Mouse (Mus musculus) spleen, embryonic (tissue): ENCODE data around the gene Rdh1.

Experiments used
- CTCF ChIA-PET: fragments of 350-600 bp; sonication (Branson Sonifier 250); formaldehyde crosslinking; loops from one replicate; lab custom pipeline; 2022; lab: Charles Lee

Gene Rdh1

DNA sequence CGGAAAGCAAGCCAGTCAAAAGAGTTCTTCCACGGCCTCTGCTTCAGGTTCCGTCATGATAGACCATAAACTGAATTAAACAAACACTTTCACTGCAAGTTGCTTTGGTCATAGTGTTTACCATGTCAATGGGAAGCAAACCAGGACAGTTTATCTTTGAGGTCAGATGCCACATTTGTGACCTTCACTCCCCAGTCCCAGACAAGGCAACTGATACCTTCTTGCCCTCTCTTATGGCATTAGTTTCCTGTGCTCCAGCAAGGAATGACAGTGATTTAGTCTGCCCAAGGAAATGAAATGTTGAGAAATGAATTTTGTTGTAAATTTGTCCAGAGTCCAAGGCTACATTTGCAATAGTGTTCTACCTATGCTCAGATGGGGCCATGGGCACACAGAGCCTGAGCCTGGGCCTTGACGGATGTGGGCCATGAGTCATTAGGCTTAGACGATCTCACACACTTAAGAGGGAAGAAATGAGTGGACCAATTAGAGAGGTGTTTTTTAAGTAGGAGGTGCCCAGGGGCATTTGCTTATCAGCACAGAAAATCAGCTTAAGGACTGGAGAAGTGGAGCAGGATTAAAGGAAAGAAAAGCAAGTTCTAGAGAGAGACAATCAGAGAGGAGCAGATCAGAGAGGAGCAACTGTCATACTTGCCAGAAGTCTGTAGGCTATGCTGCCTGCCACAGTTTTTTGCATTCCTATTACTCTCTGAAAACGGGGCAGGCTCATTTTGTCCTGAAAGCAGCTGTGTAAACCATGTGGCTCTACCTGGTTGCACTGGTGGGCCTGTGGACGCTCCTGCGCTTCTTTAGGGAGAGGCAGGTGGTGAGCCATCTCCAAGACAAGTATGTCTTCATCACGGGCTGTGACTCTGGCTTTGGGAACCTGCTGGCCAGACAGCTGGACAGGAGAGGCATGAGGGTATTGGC is at the start of gene Rdh1, which contains the start of gene Rdh16f1:
Gene Rdh1, plus strand, starts transcription at position 541 of the 930 bp plus-strand sequence.
Gene Rdh16f1, plus strand, starts transcription at position 607 of the 930 bp plus-strand sequence.
- CTCF ChIA-PET, result no interaction called here

DNA sequence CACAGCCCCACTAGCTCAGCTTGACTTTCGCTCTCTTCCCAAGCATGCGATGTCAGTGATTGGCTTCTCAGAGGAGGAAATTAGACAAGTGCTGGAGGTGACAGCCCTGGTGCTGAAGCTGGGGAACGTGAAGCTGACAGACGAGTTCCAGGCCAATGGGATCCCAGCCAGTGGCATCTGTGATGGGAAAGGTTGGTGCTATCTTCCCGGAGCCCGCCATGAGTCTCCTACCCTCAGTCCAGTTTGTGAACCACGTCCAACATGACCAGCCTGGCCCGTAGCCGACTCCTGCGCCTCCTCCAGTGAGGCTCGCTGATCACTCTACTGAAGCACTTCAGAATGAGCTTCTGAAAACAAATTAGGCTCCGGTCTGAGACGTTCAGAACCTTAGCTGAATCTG is 49.2 kb upstream of the Rdh1 start:
- CTCF ChIA-PET, result no interaction called here

DNA sequence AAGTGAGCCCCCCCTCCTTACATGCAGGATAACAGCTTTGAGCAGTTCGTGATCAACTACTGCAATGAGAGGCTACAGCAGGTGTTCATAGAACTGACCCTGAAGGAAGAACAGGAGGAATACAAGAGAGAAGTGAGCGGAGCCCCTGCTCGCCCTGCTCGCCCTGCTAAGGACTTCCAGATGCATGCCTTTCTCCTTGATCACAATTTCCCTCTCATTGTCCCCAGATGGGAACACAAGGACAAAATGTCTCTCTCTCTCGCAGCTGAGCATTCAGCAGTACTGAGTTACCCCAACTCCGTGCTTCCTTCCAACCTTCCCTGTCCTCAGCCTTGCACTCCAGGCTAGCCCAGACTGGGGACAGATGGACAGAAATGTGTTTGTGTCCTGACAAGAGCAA is 46.8 kb upstream of the Rdh1 start:
- CTCF ChIA-PET, result no interaction called here

DNA sequence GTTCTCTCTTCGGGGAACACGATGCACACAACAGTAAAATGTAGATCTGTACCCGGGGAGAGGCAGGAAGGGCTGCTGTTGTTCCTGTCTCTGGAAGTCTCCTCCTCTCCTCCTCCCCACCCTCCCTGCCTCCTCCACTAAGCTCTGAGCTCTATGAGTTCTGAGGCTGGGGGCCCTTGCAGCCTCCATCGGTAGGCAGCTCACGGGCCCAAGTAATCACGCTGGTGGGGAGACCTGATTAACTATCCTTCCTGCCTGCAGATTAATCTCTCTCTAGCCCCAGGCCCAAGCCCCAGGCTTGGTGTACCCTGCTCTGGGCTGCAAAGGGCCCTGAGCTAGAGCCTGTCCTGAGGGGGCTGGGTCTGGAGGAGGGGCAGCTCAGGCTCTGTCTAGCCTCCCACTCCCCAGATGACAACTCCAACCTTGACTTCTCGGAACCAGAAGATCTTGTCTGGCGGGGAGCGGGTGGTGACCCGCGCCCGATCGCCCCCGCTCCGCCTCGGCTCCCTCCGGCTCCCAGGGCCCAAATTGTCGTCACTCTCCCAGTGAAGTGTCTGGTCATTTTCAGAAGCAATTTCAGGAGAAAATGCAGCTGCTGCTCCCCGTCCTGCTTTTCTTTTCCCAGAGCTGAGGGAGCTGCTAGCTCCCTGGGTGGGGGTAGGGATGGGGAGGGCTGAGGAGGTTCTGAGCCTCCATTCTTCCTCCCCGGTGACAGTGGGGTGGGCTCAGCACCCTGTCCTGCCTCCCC is 37.7 kb upstream of the Rdh1 start:
- CTCF ChIA-PET, result no interaction called here

DNA sequence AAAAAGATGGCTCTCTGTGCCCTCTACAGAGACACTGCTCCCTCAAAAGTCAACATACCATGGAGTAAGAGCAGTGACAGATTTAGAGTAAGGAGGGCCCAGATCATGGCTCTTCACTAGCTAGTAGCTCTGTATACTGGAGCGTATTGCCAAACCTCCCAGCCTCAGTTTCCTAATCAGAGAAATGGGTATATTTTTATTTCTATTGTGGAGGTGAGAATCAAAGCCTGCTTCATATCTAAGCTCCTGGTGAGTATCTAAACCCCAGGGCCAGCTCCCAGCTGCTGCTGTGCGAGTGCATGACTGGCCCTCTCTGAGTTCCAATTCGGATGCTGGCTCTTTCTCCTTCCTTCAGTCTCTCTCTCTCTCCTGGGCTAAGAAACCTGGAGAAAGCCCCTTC is 35.3 kb upstream of the Rdh1 start, which contains the start of gene Tac2:
Gene Tac2, plus strand, starts transcription at position 301 of the 400 bp plus-strand sequence.
- CTCF ChIA-PET, result interaction anchor here (0.6 kb wide), 1 partner anchor 156 kb away, joined by 4 read pairs; no protein-coding TSS in a partner anchor

DNA sequence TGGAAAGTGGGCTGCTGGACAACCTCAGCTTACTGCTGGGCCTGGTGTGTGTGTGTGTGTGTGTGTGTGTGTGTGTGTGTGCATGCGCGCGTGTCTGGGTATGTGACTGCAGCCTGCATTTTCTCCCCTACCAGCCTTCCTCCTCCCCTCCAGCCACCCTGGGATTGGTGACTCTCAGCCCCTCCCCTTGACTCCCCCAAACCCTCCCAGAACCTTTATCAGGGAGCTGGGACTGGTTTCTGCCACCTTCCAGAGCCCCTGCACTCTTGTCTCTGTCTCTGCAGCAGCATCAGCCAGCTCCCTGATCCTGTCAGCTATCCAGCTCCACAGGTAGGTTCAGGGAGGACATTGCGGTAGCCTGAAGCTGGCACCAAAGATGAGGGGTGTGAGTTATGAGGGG is 34.4 kb upstream of the Rdh1 start:
- CTCF ChIA-PET, result no interaction called here

DNA sequence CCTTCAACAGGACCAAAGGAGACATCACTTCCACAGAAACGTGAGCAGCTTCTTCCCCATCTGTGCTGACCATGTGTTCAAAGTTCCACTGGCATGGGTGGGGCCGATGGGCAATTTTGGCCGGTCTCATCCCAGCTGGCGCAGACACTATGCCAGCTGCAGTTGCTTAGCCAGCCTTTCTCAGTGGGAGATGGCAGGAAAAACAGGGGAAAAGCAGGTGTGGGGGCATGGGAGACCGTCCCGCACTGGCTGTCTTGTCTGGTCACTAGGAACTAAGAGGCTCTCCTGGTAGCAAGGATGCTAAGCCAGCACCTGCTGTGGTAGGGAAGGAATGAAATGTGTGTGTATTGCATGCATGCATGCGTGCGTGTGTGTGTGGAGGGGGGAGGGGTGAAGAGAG is 31.1 kb upstream of the Rdh1 start:
- CTCF ChIA-PET, result no interaction called here

DNA sequence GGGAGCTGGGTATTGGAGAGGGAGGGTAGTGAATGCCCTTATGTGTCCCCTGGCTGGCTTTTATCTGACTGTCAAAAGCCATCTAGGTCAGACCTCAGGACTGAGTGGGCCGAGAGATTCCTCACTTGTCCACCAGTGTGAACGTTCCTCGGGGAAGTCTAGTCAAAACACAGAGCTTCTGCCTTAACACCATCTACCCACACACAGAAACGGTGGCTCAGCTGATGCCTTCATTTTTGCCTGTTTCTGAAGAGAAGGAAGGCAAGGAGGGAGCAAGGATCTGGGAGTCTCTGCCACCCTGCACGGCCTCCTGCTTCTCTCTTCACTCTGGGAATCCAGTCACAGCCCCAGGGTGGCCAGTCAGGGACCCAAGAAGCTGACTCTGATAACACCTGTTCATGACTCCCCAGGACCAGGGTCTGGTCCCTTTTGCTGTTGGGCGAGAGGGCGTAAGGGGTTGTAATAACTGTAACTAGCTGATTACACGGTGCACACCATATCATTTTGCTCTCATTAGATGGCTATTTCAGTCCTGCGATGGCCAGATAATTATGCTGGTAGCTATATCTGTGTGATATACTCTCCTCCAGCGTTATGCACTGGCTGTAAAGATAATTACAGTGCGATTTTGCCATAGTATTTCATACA is 29.1 kb upstream of the Rdh1 start:
- CTCF ChIA-PET, result no interaction called here

DNA sequence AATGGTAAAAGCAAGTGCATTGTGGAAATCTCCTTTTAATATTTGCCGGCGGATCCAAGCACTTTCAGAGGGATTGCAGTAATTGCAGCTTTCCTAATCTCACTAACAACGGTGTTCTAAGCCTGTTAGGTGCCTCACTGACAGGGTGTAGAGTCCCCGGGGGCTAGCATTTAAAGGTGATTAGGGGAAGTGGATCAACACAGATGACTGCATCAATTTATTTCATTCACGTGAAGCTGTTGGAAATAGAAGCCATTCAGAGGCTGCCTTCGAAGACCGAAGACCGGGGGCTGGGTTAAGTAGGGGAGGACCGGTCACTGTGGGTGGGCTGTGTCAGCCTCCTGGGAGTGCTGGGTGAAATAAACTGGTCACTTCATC is 28.6 kb upstream of the Rdh1 start:
- CTCF ChIA-PET, result no interaction called here

DNA sequence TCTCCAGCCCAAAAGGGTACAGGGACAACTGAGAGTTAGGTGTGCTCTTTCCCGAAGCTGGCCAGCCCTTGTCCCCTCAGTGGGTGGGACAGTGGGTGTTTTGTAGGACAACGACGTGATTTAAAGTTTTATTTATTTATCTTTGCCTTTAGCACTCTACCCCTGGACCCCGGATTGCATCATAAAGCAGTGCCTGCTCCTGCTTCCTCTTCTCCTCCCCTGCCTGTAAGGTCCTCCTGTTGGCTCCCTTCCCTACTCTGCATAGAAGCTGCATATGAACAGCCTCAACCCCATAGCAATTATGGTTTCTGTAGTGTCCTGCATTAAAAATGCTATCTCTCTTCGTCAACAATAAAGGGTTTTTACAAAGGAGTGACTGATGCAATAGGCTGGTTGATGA is 28.1 kb upstream of the Rdh1 start:
- CTCF ChIA-PET, result no interaction called here

DNA sequence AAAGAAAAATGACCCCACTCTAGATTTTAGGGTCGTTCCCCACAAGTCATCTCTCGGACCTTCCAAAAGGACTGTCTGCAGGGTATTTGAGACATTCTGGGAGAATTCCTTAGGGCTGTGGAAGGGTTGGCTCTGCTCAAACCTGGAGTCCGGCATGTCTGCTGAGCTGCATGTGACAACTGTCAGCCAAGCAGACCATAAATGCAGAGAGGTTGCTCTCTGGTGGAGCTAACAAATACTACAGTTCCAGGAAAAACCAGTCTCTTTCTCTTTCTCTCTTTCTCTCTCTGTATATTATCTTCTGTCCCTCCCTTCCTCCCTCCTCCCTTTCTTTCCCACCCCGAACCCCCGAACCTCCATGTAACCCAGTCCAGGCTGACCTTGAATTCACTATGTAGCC is 25.1 kb upstream of the Rdh1 start:
- CTCF ChIA-PET, result no interaction called here

DNA sequence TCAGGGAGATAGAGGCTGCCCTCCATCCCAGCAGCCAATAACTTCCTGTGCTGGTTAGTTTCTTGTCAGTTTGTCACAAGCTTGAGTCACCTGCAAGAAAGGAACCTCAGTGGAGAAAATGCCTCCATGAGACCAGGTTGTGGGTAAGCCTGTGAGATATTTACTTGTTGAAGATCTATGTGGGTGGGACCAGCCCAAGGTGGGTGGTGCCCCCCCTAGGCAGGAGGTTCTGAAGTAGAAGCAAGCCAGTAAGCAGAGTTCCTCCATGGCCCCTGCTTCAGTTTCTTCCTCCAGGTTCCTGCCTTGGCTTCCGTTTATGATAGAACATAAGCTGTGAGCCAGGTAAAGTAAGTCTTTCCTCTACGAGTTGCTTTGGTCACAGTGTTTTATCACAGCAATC is 23.3 kb upstream of the Rdh1 start:
- CTCF ChIA-PET, result interaction anchor here (0.6 kb wide), 2 partner anchors 64 to 825 kb away, joined by 3 to 4 read pairs; no protein-coding TSS in a partner anchor

DNA sequence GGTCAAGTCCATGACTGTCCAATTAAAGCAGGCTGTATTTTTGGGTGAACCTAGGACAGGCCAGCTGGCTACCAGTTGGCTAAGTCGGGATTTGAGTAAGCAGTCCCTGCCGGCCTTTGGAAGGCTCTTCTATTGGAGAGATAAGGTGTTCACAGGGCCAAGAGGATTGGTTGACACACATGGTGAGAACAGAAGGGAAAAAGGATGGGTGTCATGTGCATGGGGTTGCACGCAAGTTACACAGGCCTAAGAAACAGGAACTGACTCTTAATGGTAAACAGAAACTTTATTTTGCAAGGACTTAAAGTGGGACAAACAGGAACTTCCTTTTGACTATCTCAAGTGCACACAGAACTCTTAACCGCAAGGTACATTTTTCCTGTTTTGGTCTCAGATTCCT is 22.6 kb upstream of the Rdh1 start:
- CTCF ChIA-PET, result interaction anchor here (0.6 kb wide), 1 partner anchor 825 kb away, joined by 3 read pairs; no protein-coding TSS in a partner anchor

DNA sequence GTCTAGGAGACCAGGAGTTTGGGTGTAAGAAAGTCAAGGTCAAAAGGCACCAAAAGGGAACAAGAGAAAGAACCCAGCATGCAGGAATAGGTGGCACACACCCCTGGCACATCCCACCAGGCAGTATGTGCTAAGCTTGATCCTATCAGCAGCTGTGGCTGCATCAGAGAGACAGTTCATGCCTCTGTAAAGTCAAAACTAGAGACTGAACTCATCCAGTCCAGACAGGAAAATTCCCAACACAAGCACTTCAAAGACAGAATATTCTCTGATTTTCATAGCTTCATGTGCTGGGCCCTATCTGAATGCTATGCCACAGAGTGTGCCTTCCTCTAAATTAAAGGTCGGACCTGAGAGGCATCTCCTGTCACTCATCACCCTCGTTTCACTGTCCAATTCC is 22.0 kb upstream of the Rdh1 start:
- CTCF ChIA-PET, result interaction anchor here (0.6 kb wide), 2 partner anchors 62 to 113 kb away, joined by 4 to 14 read pairs; no protein-coding TSS in a partner anchor

DNA sequence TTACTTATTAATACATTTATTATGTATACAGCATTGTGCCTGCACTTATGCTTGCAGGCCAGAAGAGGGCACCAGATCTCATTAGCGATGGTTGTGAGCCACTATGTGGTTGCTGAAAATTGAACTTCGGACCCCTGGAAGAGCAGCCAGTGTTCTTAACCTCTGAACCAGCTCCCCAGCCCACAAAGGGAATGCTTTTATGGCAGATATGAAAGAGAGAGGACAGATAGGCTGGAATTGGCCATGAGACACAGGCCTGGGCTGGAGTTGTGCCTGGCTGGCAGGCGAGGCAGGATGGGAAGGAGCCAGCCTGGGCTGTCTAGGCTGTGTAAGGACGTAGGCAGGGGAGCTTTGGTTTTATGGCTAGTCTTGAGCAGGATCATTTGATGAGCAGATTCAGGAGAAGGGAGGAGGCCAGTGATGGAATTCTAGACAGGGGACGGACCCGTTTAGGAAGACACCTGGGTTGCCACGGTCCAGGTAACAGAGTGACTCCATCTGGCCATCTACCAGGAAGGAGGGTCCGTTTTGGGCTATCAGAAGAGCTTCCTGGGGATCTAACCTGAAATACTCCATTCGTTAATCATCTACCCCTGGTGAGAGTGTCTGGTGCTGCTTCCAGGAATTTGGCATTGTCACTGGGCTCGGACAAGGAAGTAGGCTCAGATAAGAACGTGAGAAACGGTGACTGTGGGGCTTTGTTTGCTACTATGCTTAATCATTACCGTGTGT is 21.2 kb upstream of the Rdh1 start:
- CTCF ChIA-PET, result interaction anchor here (0.6 kb wide), 1 partner anchor 63 kb away, joined by 14 read pairs; no protein-coding TSS in a partner anchor

DNA sequence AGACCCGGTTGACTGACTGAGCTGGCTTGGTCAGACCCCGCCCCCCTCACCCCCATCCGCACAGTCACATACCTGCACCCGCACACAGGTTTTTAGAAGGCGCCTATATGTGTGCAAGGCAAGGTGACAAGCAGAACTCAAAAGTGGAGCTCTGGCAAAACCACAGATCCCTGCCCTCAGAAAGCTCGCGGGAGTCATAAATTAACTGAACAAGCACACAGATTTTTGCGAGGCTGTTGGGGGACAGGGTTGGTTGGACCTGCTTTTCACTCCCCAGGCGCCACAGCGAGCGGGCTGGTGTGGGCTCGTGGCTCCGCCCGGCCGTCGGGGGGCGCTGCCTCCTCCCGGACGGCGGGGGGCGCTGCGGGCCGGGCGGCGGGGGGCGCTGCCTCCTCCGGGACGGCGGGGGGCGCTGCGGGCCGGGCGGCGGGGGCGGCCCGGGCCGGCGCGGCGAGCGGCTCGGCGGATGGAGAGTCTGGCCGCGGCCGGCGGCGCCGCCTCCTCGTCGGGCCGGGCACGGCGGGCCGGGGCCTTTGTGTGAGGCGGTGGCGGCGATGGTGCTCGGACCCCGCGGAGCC is 20.3 kb upstream of the Rdh1 start, which contains the start of gene Zbtb39:
Gene Zbtb39, plus strand, starts transcription at position 456 of the 578 bp plus-strand sequence.
- CTCF ChIA-PET, result interaction anchor here (0.6 kb wide), 1 partner anchor 118 kb away, joined by 3 read pairs; no protein-coding TSS in a partner anchor

DNA sequence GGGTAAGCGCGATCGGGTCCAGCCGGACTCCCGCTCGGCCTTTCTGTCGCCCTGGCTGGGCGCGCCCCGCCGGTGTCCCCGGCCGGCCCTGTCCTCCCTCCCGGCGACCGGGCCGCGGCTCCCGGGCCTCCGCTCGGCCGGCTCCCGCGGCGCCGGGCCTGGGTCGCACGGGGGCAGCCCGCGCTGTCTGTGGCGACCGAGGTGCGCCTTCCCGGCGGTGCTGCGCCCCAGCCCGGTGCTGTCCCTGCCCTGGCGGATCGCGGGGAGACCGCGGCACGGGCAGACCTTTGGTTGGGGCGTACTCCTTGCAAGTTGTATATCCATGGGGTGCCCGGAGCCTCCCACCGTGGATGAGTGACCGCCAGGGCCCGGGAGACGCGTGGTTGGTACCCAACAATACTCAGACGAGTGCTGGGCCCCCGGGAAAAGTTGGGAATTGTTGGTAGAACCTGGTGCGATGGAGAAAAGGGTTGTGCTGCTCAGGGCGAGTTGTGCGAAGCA is 19.8 kb upstream of the Rdh1 start:
- CTCF ChIA-PET, result interaction anchor here (0.6 kb wide), 1 partner anchor 118 kb away, joined by 3 read pairs; no protein-coding TSS in a partner anchor

DNA sequence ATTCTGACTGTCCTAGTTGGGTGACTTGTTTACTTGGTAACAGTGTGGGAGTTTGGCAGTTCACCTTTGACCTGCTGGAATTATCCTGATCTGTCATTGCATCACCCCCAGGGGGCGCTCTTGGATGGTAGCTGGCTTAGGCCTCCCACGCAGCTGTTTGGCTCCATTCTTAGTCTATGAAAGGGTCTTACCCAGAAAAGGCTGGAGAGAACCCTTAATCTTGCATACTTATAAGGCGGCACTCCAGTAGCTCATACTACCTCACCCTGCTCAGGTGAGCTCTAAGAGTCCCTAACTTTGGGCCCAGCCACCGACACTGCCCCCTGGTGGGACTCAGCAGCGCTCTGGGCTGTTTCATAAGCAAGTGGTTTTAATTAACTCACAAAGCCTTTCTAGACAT is 14.9 kb upstream of the Rdh1 start:
- CTCF ChIA-PET, result no interaction called here

DNA sequence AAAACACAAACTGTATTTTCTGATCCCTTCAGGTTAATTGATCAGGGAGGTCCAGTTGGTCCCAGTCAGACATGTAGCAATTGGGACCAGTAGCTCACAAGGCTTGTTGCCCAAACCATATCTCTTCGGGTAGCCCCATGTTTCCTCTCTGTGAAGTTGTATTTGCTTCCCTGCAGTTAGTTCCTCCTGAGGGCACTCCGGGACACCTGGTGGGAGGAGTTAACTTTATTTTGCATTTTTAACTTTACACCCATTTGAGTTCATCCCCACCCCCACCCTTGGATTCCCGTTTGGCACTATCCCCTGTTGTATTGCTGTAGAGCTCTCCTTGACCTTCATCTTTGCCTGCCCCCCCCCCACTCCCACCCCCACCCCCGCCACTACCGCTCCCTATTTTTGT is 13.6 kb upstream of the Rdh1 start:
- CTCF ChIA-PET, result interaction anchor here (0.6 kb wide), 2 partner anchors 338 to 529 kb away, joined by 3 read pairs; no protein-coding TSS in a partner anchor

DNA sequence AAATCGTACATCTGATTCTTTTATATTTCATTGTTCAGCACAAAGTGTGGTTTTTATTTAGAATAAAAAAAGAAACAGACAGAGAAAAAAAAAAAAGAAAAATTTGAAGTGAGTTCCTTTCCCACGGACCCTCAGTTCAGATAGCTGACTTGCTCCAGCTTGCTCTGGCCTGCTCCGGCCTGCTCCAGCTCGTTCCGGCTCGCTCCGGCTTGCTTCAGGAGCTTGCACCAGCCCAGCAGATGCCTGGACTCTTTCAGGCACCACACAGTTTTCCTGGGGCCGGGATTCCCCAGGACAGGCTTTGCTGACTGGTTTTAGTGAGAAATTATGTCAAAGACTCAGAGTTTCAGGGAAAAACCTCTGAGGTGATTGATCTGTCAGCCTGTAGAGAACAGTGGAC is 12.3 kb upstream of the Rdh1 start:
- CTCF ChIA-PET, result interaction anchor here (0.6 to 1.1 kb wide), 2 partner anchors 79 to 105 kb away, joined by 3 to 4 read pairs; partner anchors contain the start of genes Nab2 and Stat6
